Mouse (Mus musculus) kidney, adult 2 months (tissue): ENCODE results near the gene Sfi1.
"Not testable (repeated sequence)": the region's sequence is repeated elsewhere in the genome, so short reads cannot be mapped to it uniquely, and the experiment has no call there.

Source experiments
- CTCF ChIP-seq: fragments of 200-500 bp; conservative IDR thresholded peaks from 2 replicates; pipeline ENCODE4 v1.5.1; 2011; ENCODE audit warnings: low read depth, mild to moderate bottlenecking, control low read depth, low read length, moderate library complexity, mixed read lengths; ENCODE audit not compliant: insufficient read depth, insufficient read length
- POLR2A ChIP-seq: fragments of 200-500 bp; IDR thresholded peaks from one replicate; pipeline ENCODE4 v1.6.1; 2011; ENCODE audit warnings: low read depth, low read length, control low read depth

DNA sequence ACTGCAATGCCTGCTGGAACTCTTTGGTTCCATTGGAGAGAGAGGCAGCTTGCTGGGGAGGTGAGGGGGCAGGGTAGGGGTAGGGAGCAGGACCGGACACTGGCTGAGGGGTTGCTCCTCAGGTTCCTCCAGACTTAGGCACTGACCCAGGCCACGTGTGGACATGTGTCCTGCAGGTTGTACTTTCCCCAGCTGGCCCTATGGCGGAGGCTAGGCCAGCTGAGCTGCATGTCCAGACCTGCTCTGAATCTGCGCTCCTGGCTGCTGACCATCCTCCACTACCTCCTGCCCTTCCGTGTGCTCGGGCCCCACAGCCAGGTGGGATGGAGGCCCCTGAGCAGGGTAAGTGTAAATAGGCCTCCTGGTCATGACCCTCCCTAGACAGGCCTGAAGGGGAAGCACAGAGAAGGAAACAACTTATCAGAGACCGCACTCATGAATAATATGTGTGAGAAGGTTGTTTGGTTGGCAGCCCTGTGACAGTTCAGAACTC lies 65.9 kb downstream of the Sfi1 start:
- TF ChIP-seq CTCF, POLR2A: not testable (repeated sequence)
